Mouse (Mus musculus): ENCODE results near the gene Hsd17b6.

DNA sequence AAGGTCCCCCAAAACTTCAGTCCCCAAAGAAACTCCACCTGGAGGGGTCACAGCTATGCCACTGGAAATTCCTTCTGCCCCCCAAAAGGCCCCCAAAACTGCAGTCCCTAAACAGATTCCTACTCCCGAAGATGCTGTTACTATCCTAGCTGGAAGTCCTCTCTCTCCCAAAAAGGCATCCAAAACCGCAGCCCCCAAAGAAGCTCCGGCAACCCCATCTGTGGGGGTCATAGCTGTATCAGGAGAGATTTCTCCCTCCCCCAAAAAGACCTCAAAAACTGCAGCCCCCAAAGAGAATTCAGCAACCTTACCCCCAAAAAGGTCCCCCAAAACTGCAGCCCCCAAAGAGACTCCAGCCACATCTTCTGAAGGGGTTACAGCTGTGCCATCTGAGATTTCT, 35.1 kb upstream of the Hsd17b6 start:
- TF ChIP-seq GATA1 (IDR thresholded peaks at IDR 0.05; ENCODE audit: borderline replicate concordance, low read length) (no peak), FLI1 (IDR thresholded peaks at IDR 0.05; ENCODE audit: low read length) (no peak)

All from megakaryocyte, embryonic 14.5 days (primary cell).